Mouse (Mus musculus): ENCODE measurements around the gene Dpy19l3.

GRCm38 (mm10) chr7:35686756-35687155 is 67.5 kb downstream of the Dpy19l3 start:
- TF ChIP-seq CTCF (IDR thresholded peaks at IDR 0.05; ENCODE audit: extremely low read depth, insufficient read depth, insufficient read length, insufficient replicate concordance), result peak; percentile 90; the same call in 1 of the 2 replicates
- TF ChIP-seq POLR2A (IDR thresholded peaks at IDR 0.05; ENCODE audit: low read depth, low read length), result no peak

Data from spleen, adult 2 months (tissue).